Mouse (Mus musculus) limb, embryonic 12.5 days (tissue): ENCODE measurements around the gene Calr4. TPM values are rescaled to one million over a fixed set of nuclear protein-coding genes. Genes with fewer than 3 reads are reported as not detected.

Source experiments
- ATAC-seq: fragments of 200-750 bp; cut with Nextera tagmentation; 2 replicates; pipeline ENCODE4 v1.8.0; 2017; ENCODE audit warnings: low read depth, moderate TSS enrichment; ENCODE audit not compliant: insufficient number of reproducible peaks, insufficient read depth, low FRiP score, low TSS enrichment
- H3K27ac ChIP-seq: fragments of 300-500 bp; sonication (generic); 2 replicates; pipeline ENCODE4 v1.5.1; 2016; ENCODE audit warnings: mild to moderate bottlenecking, moderate library complexity
- H3K27me3 ChIP-seq: fragments of 300-500 bp; sonication (generic); 2 replicates; pipeline ENCODE4 v1.6.1; 2016; ENCODE audit warnings: mild to moderate bottlenecking, moderate library complexity
- H3K36me3 ChIP-seq: fragments of 300-500 bp; sonication (generic); 2 replicates; pipeline ENCODE4 v1.6.1; 2016; ENCODE audit warnings: mild to moderate bottlenecking, moderate library complexity
- H3K4me1 ChIP-seq: fragments of 300-500 bp; sonication (generic); replicated peaks from 2 replicates; pipeline ENCODE4 v1.6.1; 2016
- H3K4me2 ChIP-seq: fragments of 300-500 bp; sonication (generic); 2 replicates; pipeline ENCODE4 v1.6.1; 2016; ENCODE audit warnings: mild to moderate bottlenecking, moderate library complexity
- H3K4me3 ChIP-seq: fragments of 300-500 bp; sonication (generic); replicated peaks from 2 replicates; pipeline ENCODE4 v1.5.1; 2016; ENCODE audit warnings: mild to moderate bottlenecking
- H3K9ac ChIP-seq: fragments of 300-500 bp; sonication (generic); replicated peaks from 2 replicates; pipeline ENCODE4 v1.6.1; 2016; ENCODE audit warnings: mild to moderate bottlenecking, moderate library complexity
- H3K9me3 ChIP-seq: fragments of 300-500 bp; sonication (generic); 2 replicates; pipeline ENCODE4 v1.6.1; 2016; ENCODE audit warnings: mild to moderate bottlenecking, moderate library complexity
- WGBS: fragments of 180-500 bp; shearing (Covaris S2); methylation state at CpG from one replicate; pipeline ENCODE4 v1.1.7; 2016; 5-methylcytosine and 5-hydroxymethylcytosine counted together
- polyA plus RNA-seq: library from polyadenylated mRNA; unstranded; fragments of >200 nt; fragmentation: Nextera tagmentation; extraction: Ambion mirVana; gene quantifications from 2 replicates; pipeline ENCODE4 v1.2.1, GENCODE M21; 2016

Calr4 gene
- polyA plus RNA-seq, 1 experiment from 2014 or later: not detected

- peaks cover 10% of the 10 kb centered on the region; the same call in 1 of the 2 replicates for H3K4me1 ChIP-seq
Observed at GRCm38 (mm10) chr4:109238428-109239268, 4.4 kb downstream of the Calr4 start.

GRCm38 (mm10) chr4:109241221-109241620 lies 6.9 kb downstream of the Calr4 start:
- Histone ChIP-seq H3K27me3 (no peaks in the 10 kb centered on the region), H3K36me3 (no peaks in the 10 kb centered on the region), H3K27ac (no peak overlapping the region), H3K9me3 (no peaks in the 10 kb centered on the region), H3K4me3 (no peak overlapping the region), H3K9ac (no peak overlapping the region), H3K4me2 (no peak overlapping the region), H3K4me1 (peaks cover 9% of the 10 kb centered on the region; the same call in 1 of the 2 replicates)
- ATAC-seq: no peak

More at GRCm38 (mm10) chr4:109238428-109239268, 4.4 kb downstream of the Calr4 start:
- no peaks in the 10 kb centered on the region for H3K36me3 ChIP-seq
- H3K27me3 ChIP-seq: no peaks in the 10 kb centered on the region
- no peak for ATAC-seq
- H3K9ac ChIP-seq: no peak overlapping the region
- no peak overlapping the region for H3K4me3 ChIP-seq
- H3K9me3 ChIP-seq: no peaks in the 10 kb centered on the region
- WGBS: 86% methylated on average over 24 of the region's 24 CpGs
- H3K4me2 ChIP-seq: no peak overlapping the region
- H3K27ac ChIP-seq: no peak overlapping the region

- H3K4me2 ChIP-seq: no peak overlapping the region
- H3K36me3 ChIP-seq: no peaks in the 10 kb centered on the region
- H3K9me3 ChIP-seq: no peaks in the 10 kb centered on the region
- no peak overlapping the region for H3K27ac ChIP-seq
- H3K4me1 ChIP-seq: 0 out of 2 replicates have a peak, but pooled peaks cover 3% of the 10 kb centered on the region
- H3K4me3 ChIP-seq: no peak overlapping the region
- no peak overlapping the region for H3K9ac ChIP-seq
- WGBS: 58% methylated on average over 4 of the region's 4 CpGs
- no peak for ATAC-seq
- no peaks in the 10 kb centered on the region for H3K27me3 ChIP-seq
Observed at GRCm38 (mm10) chr4:109241934-109242333, 7.6 kb downstream of the Calr4 start.

DNA sequence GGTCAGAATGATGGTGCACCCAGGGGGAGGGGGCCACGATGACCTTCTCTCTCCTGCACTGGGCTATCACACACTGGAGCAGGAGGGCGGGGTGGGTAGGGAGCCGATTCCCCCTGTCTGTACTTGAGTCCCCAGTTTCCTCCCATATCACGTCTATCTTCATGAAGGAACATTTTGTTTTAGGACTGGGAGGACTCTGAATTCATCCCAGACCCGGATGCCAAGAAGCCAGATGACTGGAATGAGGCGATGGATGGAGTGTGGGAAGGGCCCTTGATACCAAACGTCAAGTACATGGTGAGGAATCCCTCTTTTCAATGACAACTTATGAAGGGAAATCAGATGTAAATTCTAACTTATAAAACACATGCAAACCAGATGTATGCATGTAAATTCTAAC lies 10.2 kb downstream of the Calr4 start:
- WGBS: 82% methylated on average over 7 of the region's 7 CpGs
- H3K36me3 ChIP-seq: no peaks in the 10 kb centered on the region
- no peaks in the 10 kb centered on the region for H3K27me3 ChIP-seq
- no peak overlapping the region for H3K4me3 ChIP-seq
- H3K9ac ChIP-seq: no peak overlapping the region
- ATAC-seq: no peak
- no peak overlapping the region for H3K4me2 ChIP-seq
- no peaks in the 10 kb centered on the region for H3K9me3 ChIP-seq
- H3K27ac ChIP-seq: no peak overlapping the region
- 0 out of 2 replicates have a peak, but pooled peaks cover 3% of the 10 kb centered on the region for H3K4me1 ChIP-seq

DNA sequence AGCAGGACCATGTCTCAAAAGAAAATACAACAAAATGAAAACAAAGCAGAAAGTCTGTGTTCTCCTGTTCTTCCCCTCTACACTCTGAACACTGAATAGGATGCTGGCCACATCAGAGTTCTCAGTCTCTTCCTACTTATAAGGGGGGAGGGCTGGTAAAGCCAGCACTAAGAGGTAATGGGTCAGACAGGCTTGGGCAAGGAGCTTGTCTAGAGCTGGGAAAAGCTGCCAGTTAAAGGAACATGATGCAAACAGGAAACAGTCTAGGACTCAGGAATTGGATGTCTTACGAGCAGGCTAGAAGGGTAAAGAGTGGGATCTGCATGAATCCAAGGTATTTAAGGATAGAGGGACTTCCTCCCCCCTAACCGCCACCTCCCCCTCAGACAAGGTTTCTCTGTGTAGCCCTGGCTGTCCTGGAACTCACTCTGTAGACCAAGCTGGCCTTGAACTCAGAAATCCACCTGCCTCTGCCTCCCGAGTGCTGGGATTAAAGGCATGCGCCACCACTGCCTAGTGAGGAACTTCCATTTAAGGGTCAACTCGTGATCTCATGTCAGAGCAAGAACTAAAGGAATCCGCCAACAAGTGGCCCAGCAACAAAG lies 10.8 kb downstream of the Calr4 start:
- WGBS: 84% methylated on average over 6 of the region's 6 CpGs
- Histone ChIP-seq H3K36me3 (no peaks in the 10 kb centered on the region), H3K4me1 (0 out of 2 replicates have a peak, but pooled peaks cover 3% of the 10 kb centered on the region), H3K27me3 (no peaks in the 10 kb centered on the region), H3K9me3 (no peaks in the 10 kb centered on the region), H3K9ac (no peak overlapping the region), H3K4me3 (no peak overlapping the region), H3K4me2 (no peak overlapping the region), H3K27ac (no peak overlapping the region)
- no peak for ATAC-seq

- no peak for ATAC-seq
- 41% methylated on average over 3 of the region's 3 CpGs for WGBS
- Histone ChIP-seq H3K9me3 (no peaks in the 10 kb centered on the region), H3K27me3 (no peaks in the 10 kb centered on the region), H3K4me3 (no peak overlapping the region), H3K36me3 (no peaks in the 10 kb centered on the region), H3K4me1 (no peaks in the 10 kb centered on the region), H3K27ac (no peak overlapping the region), H3K9ac (no peak overlapping the region), H3K4me2 (no peak overlapping the region)
Observed at GRCm38 (mm10) chr4:109251605-109252004, 17.3 kb downstream of the Calr4 start.

DNA sequence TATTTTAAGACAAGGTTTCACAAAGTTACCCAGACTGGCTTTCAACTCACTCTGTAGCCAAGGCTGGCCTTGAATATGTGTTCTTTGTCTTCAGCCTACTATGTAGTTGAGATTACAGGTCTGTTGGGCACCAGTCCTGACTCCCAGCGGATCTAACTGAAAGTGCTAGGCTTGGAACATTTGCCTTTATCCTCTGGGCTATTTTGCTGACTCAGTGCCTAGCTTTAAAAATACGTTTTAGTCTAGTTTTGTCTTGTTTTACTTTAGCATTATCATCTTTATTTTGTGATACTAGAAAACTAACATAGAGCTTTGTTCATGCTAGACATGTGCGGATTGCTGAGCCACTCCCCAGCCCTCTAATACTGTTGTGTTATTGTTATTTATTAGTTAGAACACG lies 17.9 kb downstream of the Calr4 start:
- H3K9ac ChIP-seq: no peak overlapping the region
- no peak overlapping the region for H3K4me3 ChIP-seq
- H3K9me3 ChIP-seq: no peaks in the 10 kb centered on the region
- no peaks in the 10 kb centered on the region for H3K4me1 ChIP-seq
- no peak overlapping the region for H3K4me2 ChIP-seq
- 80% methylated on average over 4 of the region's 4 CpGs for WGBS
- no peaks in the 10 kb centered on the region for H3K36me3 ChIP-seq
- no peak overlapping the region for H3K27ac ChIP-seq
- ATAC-seq: no peak
- no peaks in the 10 kb centered on the region for H3K27me3 ChIP-seq

GRCm38 (mm10) chr4:109253664-109254151 lies 19.4 kb downstream of the Calr4 start:
- Histone ChIP-seq H3K4me1 (no peaks in the 10 kb centered on the region), H3K9ac (no peak overlapping the region), H3K27ac (no peak overlapping the region), H3K36me3 (no peaks in the 10 kb centered on the region), H3K9me3 (no peaks in the 10 kb centered on the region), H3K4me3 (no peak overlapping the region), H3K27me3 (no peaks in the 10 kb centered on the region), H3K4me2 (no peak overlapping the region)
- WGBS: 69% methylated on average over 11 of the region's 11 CpGs
- ATAC-seq: no peak

- no peak for ATAC-seq
- Histone ChIP-seq H3K4me1 (no peaks in the 10 kb centered on the region), H3K4me2 (no peak overlapping the region), H3K9ac (no peak overlapping the region), H3K27me3 (no peaks in the 10 kb centered on the region), H3K36me3 (no peaks in the 10 kb centered on the region), H3K27ac (no peak overlapping the region), H3K9me3 (no peaks in the 10 kb centered on the region), H3K4me3 (no peak overlapping the region)
- 90% methylated on average over 5 of the region's 5 CpGs for WGBS
Observed at GRCm38 (mm10) chr4:109254511-109254910, 20.2 kb downstream of the Calr4 start.

DNA sequence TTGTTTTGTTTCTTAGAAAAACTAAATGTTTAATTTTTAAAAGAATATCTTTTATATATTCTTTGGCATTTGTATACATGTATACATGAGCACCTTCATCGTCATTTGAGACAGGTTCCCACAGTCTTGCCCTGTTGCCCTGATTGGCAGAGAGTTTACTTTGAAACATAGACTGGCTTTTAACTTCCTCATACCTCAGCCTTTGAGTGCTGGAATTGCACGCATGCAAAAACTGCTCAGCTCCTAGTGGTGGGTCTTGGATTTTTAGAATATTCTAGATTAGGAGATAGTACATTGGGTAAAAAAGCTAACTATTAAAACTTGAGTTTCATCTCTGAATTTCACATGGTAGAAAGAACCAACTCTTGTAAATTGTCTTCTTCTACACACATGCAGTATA lies 21.0 kb downstream of the Calr4 start:
- 81% methylated on average over 2 of the region's 2 CpGs for WGBS
- H3K27me3 ChIP-seq: no peaks in the 10 kb centered on the region
- H3K4me2 ChIP-seq: no peak overlapping the region
- no peaks in the 10 kb centered on the region for H3K36me3 ChIP-seq
- H3K4me3 ChIP-seq: no peak overlapping the region
- no peaks in the 10 kb centered on the region for H3K4me1 ChIP-seq
- no peak overlapping the region for H3K9ac ChIP-seq
- no peak overlapping the region for H3K27ac ChIP-seq
- ATAC-seq: no peak
- H3K9me3 ChIP-seq: no peaks in the 10 kb centered on the region

DNA sequence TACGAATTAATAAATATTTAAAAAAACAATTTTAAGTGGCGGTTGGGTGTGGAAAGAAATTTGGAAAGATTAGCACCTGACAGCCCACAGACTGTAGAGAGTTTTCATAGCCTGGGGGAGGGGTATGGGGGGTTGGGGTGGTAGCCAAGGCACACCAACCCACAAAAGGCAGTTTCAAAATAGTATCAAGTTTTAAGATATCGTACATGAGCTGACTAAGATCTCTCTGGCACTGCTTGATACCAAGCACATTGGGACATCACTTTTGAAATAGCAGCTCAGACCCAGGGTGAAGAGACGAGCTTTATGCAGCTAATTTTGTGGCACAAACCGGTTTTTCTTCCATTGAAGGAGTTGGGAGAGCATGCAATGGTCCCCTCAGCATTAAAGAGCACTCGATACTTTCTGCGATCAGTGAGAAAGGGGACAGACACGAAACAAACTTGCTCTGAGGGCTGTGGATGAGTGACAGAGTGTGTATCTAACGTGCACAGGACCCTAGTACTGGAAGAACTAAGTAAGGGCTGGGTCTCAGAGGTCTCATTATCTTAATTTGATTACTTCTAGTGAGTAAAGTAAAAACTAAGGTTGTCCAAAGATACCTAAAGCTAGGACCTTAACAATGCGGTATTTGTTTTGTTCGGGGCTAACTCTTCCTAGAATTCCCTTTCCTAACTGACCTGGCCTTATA lies 21.6 kb downstream of the Calr4 start:
- Histone ChIP-seq H3K4me2 (no peak overlapping the region), H3K9ac (no peak overlapping the region), H3K36me3 (no peaks in the 10 kb centered on the region), H3K9me3 (no peaks in the 10 kb centered on the region), H3K4me1 (no peaks in the 10 kb centered on the region), H3K4me3 (no peak overlapping the region), H3K27me3 (no peaks in the 10 kb centered on the region), H3K27ac (no peak overlapping the region)
- 81% methylated on average over 11 of the region's 11 CpGs for WGBS
- no peak for ATAC-seq
